Mouse (Mus musculus) hindbrain, embryonic 15.5 days (tissue): ENCODE measurements around the gene Grm4. TPM values are rescaled to one million over a fixed set of nuclear protein-coding genes. Genes with fewer than 3 reads are reported as not detected.

Source experiments
- ATAC-seq: fragments of 200-750 bp; cut with Nextera tagmentation; 2 replicates; pipeline ENCODE4 v1.8.0; 2017; ENCODE audit warnings: low read depth, moderate number of reproducible peaks, moderate TSS enrichment; ENCODE audit not compliant: low FRiP score
- H3K27ac ChIP-seq: fragments of 300-500 bp; sonication (generic); replicated peaks from 2 replicates; pipeline ENCODE4 v1.5.1; 2015; ENCODE audit warnings: mild to moderate bottlenecking, inconsistent platforms
- H3K27me3 ChIP-seq: fragments of 300-500 bp; sonication (generic); 2 replicates; pipeline ENCODE4 v1.6.1; 2015; ENCODE audit warnings: control low read depth, inconsistent platforms
- H3K36me3 ChIP-seq: fragments of 300-500 bp; sonication (generic); 2 replicates; pipeline ENCODE4 v1.6.1; 2015; ENCODE audit warnings: control low read depth, inconsistent platforms
- H3K4me1 ChIP-seq: fragments of 300-500 bp; sonication (generic); replicated peaks from 2 replicates; pipeline ENCODE4 v1.6.1; 2015; ENCODE audit warnings: control low read depth, inconsistent platforms
- H3K4me2 ChIP-seq: fragments of 300-500 bp; sonication (generic); 2 replicates; pipeline ENCODE4 v1.6.1; 2015; ENCODE audit warnings: moderate library complexity, mild to moderate bottlenecking, inconsistent platforms
- H3K4me3 ChIP-seq: fragments of 300-500 bp; sonication (generic); 2 replicates; pipeline ENCODE4 v1.5.1; 2015; ENCODE audit warnings: mild to moderate bottlenecking, inconsistent platforms
- H3K9ac ChIP-seq: fragments of 300-500 bp; sonication (generic); 2 replicates; pipeline ENCODE4 v1.6.1; 2015; ENCODE audit warnings: inconsistent platforms
- H3K9me3 ChIP-seq: fragments of 300-500 bp; sonication (generic); 2 replicates; pipeline ENCODE4 v1.6.1; 2016; ENCODE audit warnings: control low read depth, inconsistent platforms
- WGBS: fragments of 180-500 bp; shearing (Covaris S2); methylation state at CpG from one replicate; pipeline ENCODE4 v1.1.7; 2015; 5-methylcytosine and 5-hydroxymethylcytosine counted together
- polyA plus RNA-seq: library from polyadenylated mRNA; unstranded; fragments of >200 nt; fragmentation: Nextera tagmentation; extraction: Ambion mirVana; gene quantifications from 2 replicates; pipeline ENCODE4 v1.2.1, GENCODE M21; 2015

Grm4 gene
- polyA plus RNA-seq, 1 experiment from 2014 or later = 8.7 TPM

GRCm38 (mm10) chr17:27422726-27423381 lies 98.3 kb downstream of the Grm4 start:
- H3K4me1 ChIP-seq = peaks cover 24% of the 10 kb centered on the region
- H3K27me3 ChIP-seq = 0 out of 2 replicates have a peak, but pooled peaks cover 10% of the 10 kb centered on the region
- no peak overlapping the region for H3K4me3 ChIP-seq
- 9% methylated on average over 10 of the region's 10 CpGs for WGBS
- no peaks in the 10 kb centered on the region for H3K9me3 ChIP-seq
- 0 out of 2 replicates have a peak overlapping the region, but pooled peaks have one; percentile 4 for H3K9ac ChIP-seq
- peak overlapping the region; percentile 64 for H3K27ac ChIP-seq
- H3K36me3 ChIP-seq = no peaks in the 10 kb centered on the region
- peak; percentile 80 for ATAC-seq
- H3K4me2 ChIP-seq = peak overlapping the region; percentile 11; the same call in 1 of the 2 replicates

GRCm38 (mm10) chr17:27422371-27422725 lies 98.9 kb downstream of the Grm4 start:
- 0 out of 2 replicates have a peak overlapping the region, but pooled peaks have one; percentile 4 for H3K9ac ChIP-seq

GRCm38 (mm10) chr17:27421837-27422236 lies 99.4 kb downstream of the Grm4 start:
- Histone ChIP-seq H3K4me2 (no peak overlapping the region), H3K27me3 (0 out of 2 replicates have a peak, but pooled peaks cover 10% of the 10 kb centered on the region), H3K9me3 (no peaks in the 10 kb centered on the region), H3K4me1 (peaks cover 24% of the 10 kb centered on the region), H3K36me3 (no peaks in the 10 kb centered on the region), H3K9ac (no peak overlapping the region), H3K27ac (no peak overlapping the region), H3K4me3 (no peak overlapping the region)
- ATAC-seq = no peak
- 26% methylated on average over 8 of the region's 8 CpGs for WGBS

More at GRCm38 (mm10) chr17:27422371-27422725, 98.9 kb downstream of the Grm4 start:
- Histone ChIP-seq H3K4me1 (peaks cover 24% of the 10 kb centered on the region), H3K27me3 (0 out of 2 replicates have a peak, but pooled peaks cover 10% of the 10 kb centered on the region), H3K36me3 (no peaks in the 10 kb centered on the region), H3K4me3 (no peak overlapping the region), H3K4me2 (peak overlapping the region; percentile 11; the same call in 1 of the 2 replicates), H3K27ac (peak overlapping the region; percentile 64; the same call in 1 of the 2 replicates), H3K9me3 (no peaks in the 10 kb centered on the region)
- 13% methylated on average over 6 of the region's 6 CpGs for WGBS
- ATAC-seq = peak; percentile 19; the same call in 1 of the 2 replicates

GRCm38 (mm10) chr17:27409006-27409405 lies 112.2 kb downstream of the Grm4 start:
- H3K27me3 ChIP-seq = no peaks in the 10 kb centered on the region
- no peaks in the 10 kb centered on the region for H3K9me3 ChIP-seq
- no peak overlapping the region for H3K27ac ChIP-seq
- no peak overlapping the region for H3K9ac ChIP-seq
- peaks cover 14% of the 10 kb centered on the region for H3K4me1 ChIP-seq
- ATAC-seq = no peak
- no peak overlapping the region for H3K4me2 ChIP-seq
- no peaks in the 10 kb centered on the region for H3K36me3 ChIP-seq
- 75% methylated on average over 5 of the region's 5 CpGs for WGBS
- H3K4me3 ChIP-seq = no peak overlapping the region

GRCm38 (mm10) chr17:27408531-27408930 lies 112.7 kb downstream of the Grm4 start:
- H3K27me3 ChIP-seq = no peaks in the 10 kb centered on the region
- peaks cover 14% of the 10 kb centered on the region for H3K4me1 ChIP-seq
- H3K4me2 ChIP-seq = no peak overlapping the region
- H3K27ac ChIP-seq = no peak overlapping the region
- no peaks in the 10 kb centered on the region for H3K9me3 ChIP-seq
- no peaks in the 10 kb centered on the region for H3K36me3 ChIP-seq
- ATAC-seq = no peak
- H3K4me3 ChIP-seq = no peak overlapping the region
- H3K9ac ChIP-seq = no peak overlapping the region
- 54% methylated on average over 5 of the region's 5 CpGs for WGBS

- no peaks in the 10 kb centered on the region for H3K9me3 ChIP-seq
- H3K36me3 ChIP-seq = no peaks in the 10 kb centered on the region
- 45% methylated on average over 4 of the region's 4 CpGs for WGBS
- no peak overlapping the region for H3K4me2 ChIP-seq
- no peak overlapping the region for H3K27ac ChIP-seq
- no peak overlapping the region for H3K4me3 ChIP-seq
- ATAC-seq = peak; percentile 82
- peaks cover 10% of the 10 kb centered on the region for H3K4me1 ChIP-seq
- no peak overlapping the region for H3K9ac ChIP-seq
- no peaks in the 10 kb centered on the region for H3K27me3 ChIP-seq
Measured at GRCm38 (mm10) chr17:27406956-27407355, 114.2 kb downstream of the Grm4 start.

- Histone ChIP-seq H3K4me2 (no peak overlapping the region), H3K4me3 (no peak overlapping the region), H3K27me3 (no peaks in the 10 kb centered on the region), H3K36me3 (no peaks in the 10 kb centered on the region), H3K9ac (no peak overlapping the region), H3K9me3 (no peaks in the 10 kb centered on the region), H3K4me1 (peaks cover 10% of the 10 kb centered on the region), H3K27ac (no peak overlapping the region)
- ATAC-seq = no peak
- WGBS = 84% methylated on average over 19 of the region's 19 CpGs
Measured at GRCm38 (mm10) chr17:27405376-27406024, 115.7 kb downstream of the Grm4 start.

GRCm38 (mm10) chr17:27401200-27401599 lies 120.0 kb downstream of the Grm4 start:
- H3K4me2 ChIP-seq = no peak overlapping the region
- no peaks in the 10 kb centered on the region for H3K4me1 ChIP-seq
- 23% methylated on average over 13 of the region's 13 CpGs for WGBS
- ATAC-seq = no peak
- H3K9me3 ChIP-seq = no peaks in the 10 kb centered on the region
- no peaks in the 10 kb centered on the region for H3K27me3 ChIP-seq
- H3K27ac ChIP-seq = no peak overlapping the region
- no peaks in the 10 kb centered on the region for H3K36me3 ChIP-seq
- H3K4me3 ChIP-seq = no peak overlapping the region
- H3K9ac ChIP-seq = no peak overlapping the region

GRCm38 (mm10) chr17:27393931-27394330 lies 127.3 kb downstream of the Grm4 start:
- Histone ChIP-seq H3K4me1 (peaks cover 27% of the 10 kb centered on the region), H3K4me3 (no peak overlapping the region), H3K4me2 (no peak overlapping the region), H3K9ac (no peak overlapping the region), H3K36me3 (no peaks in the 10 kb centered on the region), H3K9me3 (no peaks in the 10 kb centered on the region), H3K27ac (no peak overlapping the region), H3K27me3 (no peaks in the 10 kb centered on the region)
- 36% methylated on average over 5 of the region's 5 CpGs for WGBS
- ATAC-seq = no peak

- Histone ChIP-seq H3K9me3 (no peaks in the 10 kb centered on the region), H3K4me3 (no peak overlapping the region), H3K36me3 (no peaks in the 10 kb centered on the region), H3K4me1 (peaks cover 30% of the 10 kb centered on the region), H3K9ac (no peak overlapping the region), H3K27me3 (no peaks in the 10 kb centered on the region), H3K27ac (peak overlapping the region; percentile 25; the same call in 1 of the 2 replicates), H3K4me2 (no peak overlapping the region)
- ATAC-seq = no peak
- WGBS = 88% methylated on average over 4 of the region's 4 CpGs
Measured at GRCm38 (mm10) chr17:27393432-27393831, 127.8 kb downstream of the Grm4 start.

- no peak overlapping the region for H3K9ac ChIP-seq
- ATAC-seq = peak; percentile 31; the same call in 1 of the 2 replicates
- no peaks in the 10 kb centered on the region for H3K36me3 ChIP-seq
- H3K9me3 ChIP-seq = no peaks in the 10 kb centered on the region
- WGBS = 25% methylated on average over 8 of the region's 8 CpGs
- peak overlapping the region; percentile 25 for H3K27ac ChIP-seq
- no peaks in the 10 kb centered on the region for H3K27me3 ChIP-seq
- no peak overlapping the region for H3K4me2 ChIP-seq
- peaks cover 30% of the 10 kb centered on the region for H3K4me1 ChIP-seq
- H3K4me3 ChIP-seq = no peak overlapping the region
Measured at GRCm38 (mm10) chr17:27392918-27393317, 128.3 kb downstream of the Grm4 start.

- H3K4me3 ChIP-seq = no peak overlapping the region
- H3K36me3 ChIP-seq = no peaks in the 10 kb centered on the region
- peaks cover 37% of the 10 kb centered on the region for H3K4me1 ChIP-seq
- no peaks in the 10 kb centered on the region for H3K9me3 ChIP-seq
- no peak overlapping the region for H3K4me2 ChIP-seq
- no peak overlapping the region for H3K27ac ChIP-seq
- WGBS = 79% methylated on average over 8 of the region's 8 CpGs
- no peak overlapping the region for H3K9ac ChIP-seq
- no peaks in the 10 kb centered on the region for H3K27me3 ChIP-seq
- ATAC-seq = no peak
Measured at GRCm38 (mm10) chr17:27390019-27390418, 131.2 kb downstream of the Grm4 start.
